Mouse (Mus musculus): ENCODE measurements around the gene Prdm2. TPM values are rescaled to one million over a fixed set of nuclear protein-coding genes. Genes with fewer than 3 reads are reported as not detected.

Gene Prdm2
- polyA plus RNA-seq, 1 experiment from 2014 or later: 20.7 TPM

GRCm38 (mm10) chr4:143197845-143198356 is 14.9 kb downstream of the Prdm2 start:
- H3K9me3 ChIP-seq (ENCODE audit: control insufficient read depth, low read length): no peaks in the 10 kb centered on the region
- H3K4me1 ChIP-seq (replicated peaks; ENCODE audit: control insufficient read depth, insufficient read depth, low read length): no peaks in the 10 kb centered on the region
- no peak overlapping the region for H3K27ac ChIP-seq (ENCODE audit: low read depth, low read length)
- H3K36me3 ChIP-seq (ENCODE audit: control insufficient read depth, insufficient read depth, low read length): no peaks in the 10 kb centered on the region
- no peak overlapping the region for H3K4me3 ChIP-seq (ENCODE audit: low read depth, low read length)
- DNase-seq (ENCODE audit: low spot score) (no peak), ATAC-seq (ENCODE audit: low FRiP score) (no peak)
- H3K27me3 ChIP-seq (ENCODE audit: control insufficient read depth, insufficient read depth, low read length): no peaks in the 10 kb centered on the region
- no peak overlapping the region for H3K4me2 ChIP-seq (replicated peaks; ENCODE audit: low read depth, low read length)
- 94% methylated on average over 5 of the region's 5 CpGs for WGBS
- no peak overlapping the region for H3K9ac ChIP-seq (ENCODE audit: low read depth, low read length)

- no peak overlapping the region for H3K9ac ChIP-seq (ENCODE audit: low read depth, low read length)
- DNase-seq (ENCODE audit: low spot score) (no peak), ATAC-seq (ENCODE audit: low FRiP score) (no peak)
- H3K36me3 ChIP-seq (ENCODE audit: control insufficient read depth, insufficient read depth, low read length): no peaks in the 10 kb centered on the region
- no peak overlapping the region for H3K27ac ChIP-seq (ENCODE audit: low read depth, low read length)
- no peak overlapping the region for H3K4me2 ChIP-seq (replicated peaks; ENCODE audit: low read depth, low read length)
- H3K27me3 ChIP-seq (ENCODE audit: control insufficient read depth, insufficient read depth, low read length): no peaks in the 10 kb centered on the region
- no peak overlapping the region for H3K4me3 ChIP-seq (ENCODE audit: low read depth, low read length)
- H3K9me3 ChIP-seq (ENCODE audit: control insufficient read depth, low read length): no peaks in the 10 kb centered on the region
- no peaks in the 10 kb centered on the region for H3K4me1 ChIP-seq (replicated peaks; ENCODE audit: control insufficient read depth, insufficient read depth, low read length)
- 69% methylated on average over 5 of the region's 5 CpGs for WGBS
Measured at GRCm38 (mm10) chr4:143194328-143194727, 18.5 kb downstream of the Prdm2 start.

GRCm38 (mm10) chr4:143193164-143193563 is 19.6 kb downstream of the Prdm2 start:
- no peak for ATAC-seq (ENCODE audit: low FRiP score)
- Histone ChIP-seq H3K9me3 (ENCODE audit: control insufficient read depth, low read length) (no peaks in the 10 kb centered on the region), H3K27me3 (ENCODE audit: control insufficient read depth, insufficient read depth, low read length) (no peaks in the 10 kb centered on the region), H3K36me3 (ENCODE audit: control insufficient read depth, insufficient read depth, low read length) (no peaks in the 10 kb centered on the region), H3K9ac (ENCODE audit: low read depth, low read length) (no peak overlapping the region), H3K4me1 (replicated peaks; ENCODE audit: control insufficient read depth, insufficient read depth, low read length) (no peaks in the 10 kb centered on the region), H3K27ac (ENCODE audit: low read depth, low read length) (no peak overlapping the region), H3K4me2 (replicated peaks; ENCODE audit: low read depth, low read length) (no peak overlapping the region), H3K4me3 (ENCODE audit: low read depth, low read length) (no peak overlapping the region)
- DNase-seq (ENCODE audit: low spot score): no peak
- 74% methylated on average over 6 of the region's 6 CpGs for WGBS

- no peak for DNase-seq (ENCODE audit: low spot score)
- no peaks in the 10 kb centered on the region for H3K4me1 ChIP-seq (replicated peaks; ENCODE audit: control insufficient read depth, insufficient read depth, low read length)
- H3K27me3 ChIP-seq (ENCODE audit: control insufficient read depth, insufficient read depth, low read length): no peaks in the 10 kb centered on the region
- no peak overlapping the region for H3K27ac ChIP-seq (ENCODE audit: low read depth, low read length)
- WGBS: 81% methylated on average over 3 of the region's 3 CpGs
- H3K4me2 ChIP-seq (replicated peaks; ENCODE audit: low read depth, low read length): no peak overlapping the region
- H3K36me3 ChIP-seq (ENCODE audit: control insufficient read depth, insufficient read depth, low read length): no peaks in the 10 kb centered on the region
- no peak for ATAC-seq (ENCODE audit: low FRiP score)
- no peak overlapping the region for H3K9ac ChIP-seq (ENCODE audit: low read depth, low read length)
- H3K9me3 ChIP-seq (ENCODE audit: control insufficient read depth, low read length): no peaks in the 10 kb centered on the region
- no peak overlapping the region for H3K4me3 ChIP-seq (ENCODE audit: low read depth, low read length)
Measured at GRCm38 (mm10) chr4:143191783-143192182, 21.0 kb downstream of the Prdm2 start.

GRCm38 (mm10) chr4:143190657-143191056 is 22.1 kb downstream of the Prdm2 start:
- Histone ChIP-seq H3K36me3 (ENCODE audit: control insufficient read depth, insufficient read depth, low read length) (no peaks in the 10 kb centered on the region), H3K27ac (ENCODE audit: low read depth, low read length) (no peak overlapping the region), H3K4me1 (replicated peaks; ENCODE audit: control insufficient read depth, insufficient read depth, low read length) (no peaks in the 10 kb centered on the region), H3K9me3 (ENCODE audit: control insufficient read depth, low read length) (no peaks in the 10 kb centered on the region), H3K9ac (ENCODE audit: low read depth, low read length) (no peak overlapping the region), H3K4me2 (replicated peaks; ENCODE audit: low read depth, low read length) (no peak overlapping the region), H3K4me3 (ENCODE audit: low read depth, low read length) (no peak overlapping the region), H3K27me3 (ENCODE audit: control insufficient read depth, insufficient read depth, low read length) (no peaks in the 10 kb centered on the region)
- ATAC-seq (ENCODE audit: low FRiP score) (no peak), DNase-seq (ENCODE audit: low spot score) (no peak)
- WGBS: 70% methylated on average over 4 of the region's 4 CpGs

GRCm38 (mm10) chr4:143188571-143189191 is 24.1 kb downstream of the Prdm2 start:
- no peak overlapping the region for H3K4me3 ChIP-seq (ENCODE audit: low read depth, low read length)
- no peaks in the 10 kb centered on the region for H3K36me3 ChIP-seq (ENCODE audit: control insufficient read depth, insufficient read depth, low read length)
- 81% methylated on average over 5 of the region's 5 CpGs for WGBS
- H3K9me3 ChIP-seq (ENCODE audit: control insufficient read depth, low read length): no peaks in the 10 kb centered on the region
- H3K27ac ChIP-seq (ENCODE audit: low read depth, low read length): no peak overlapping the region
- no peaks in the 10 kb centered on the region for H3K27me3 ChIP-seq (ENCODE audit: control insufficient read depth, insufficient read depth, low read length)
- DNase-seq (ENCODE audit: low spot score) (no peak), ATAC-seq (ENCODE audit: low FRiP score) (no peak)
- no peaks in the 10 kb centered on the region for H3K4me1 ChIP-seq (replicated peaks; ENCODE audit: control insufficient read depth, insufficient read depth, low read length)
- H3K4me2 ChIP-seq (replicated peaks; ENCODE audit: low read depth, low read length): no peak overlapping the region
- no peak overlapping the region for H3K9ac ChIP-seq (ENCODE audit: low read depth, low read length)

GRCm38 (mm10) chr4:143186066-143186465 is 26.7 kb downstream of the Prdm2 start:
- H3K27me3 ChIP-seq (ENCODE audit: control insufficient read depth, insufficient read depth, low read length): no peaks in the 10 kb centered on the region
- H3K9me3 ChIP-seq (ENCODE audit: control insufficient read depth, low read length): no peaks in the 10 kb centered on the region
- no peak overlapping the region for H3K27ac ChIP-seq (ENCODE audit: low read depth, low read length)
- H3K4me2 ChIP-seq (replicated peaks; ENCODE audit: low read depth, low read length): no peak overlapping the region
- no peaks in the 10 kb centered on the region for H3K4me1 ChIP-seq (replicated peaks; ENCODE audit: control insufficient read depth, insufficient read depth, low read length)
- ATAC-seq (ENCODE audit: low FRiP score) (no peak), DNase-seq (ENCODE audit: low spot score) (no peak)
- no peak overlapping the region for H3K9ac ChIP-seq (ENCODE audit: low read depth, low read length)
- no peak overlapping the region for H3K4me3 ChIP-seq (ENCODE audit: low read depth, low read length)
- no peaks in the 10 kb centered on the region for H3K36me3 ChIP-seq (ENCODE audit: control insufficient read depth, insufficient read depth, low read length)

GRCm38 (mm10) chr4:143185496-143185895 is 27.3 kb downstream of the Prdm2 start:
- H3K4me2 ChIP-seq (replicated peaks; ENCODE audit: low read depth, low read length): no peak overlapping the region
- no peaks in the 10 kb centered on the region for H3K4me1 ChIP-seq (replicated peaks; ENCODE audit: control insufficient read depth, insufficient read depth, low read length)
- H3K27me3 ChIP-seq (ENCODE audit: control insufficient read depth, insufficient read depth, low read length): no peaks in the 10 kb centered on the region
- WGBS: 75% methylated on average over 9 of the region's 9 CpGs
- H3K9me3 ChIP-seq (ENCODE audit: control insufficient read depth, low read length): no peaks in the 10 kb centered on the region
- H3K4me3 ChIP-seq (ENCODE audit: low read depth, low read length): no peak overlapping the region
- no peak overlapping the region for H3K9ac ChIP-seq (ENCODE audit: low read depth, low read length)
- no peaks in the 10 kb centered on the region for H3K36me3 ChIP-seq (ENCODE audit: control insufficient read depth, insufficient read depth, low read length)
- H3K27ac ChIP-seq (ENCODE audit: low read depth, low read length): no peak overlapping the region
- ATAC-seq (ENCODE audit: low FRiP score) (no peak), DNase-seq (ENCODE audit: low spot score) (no peak)

GRCm38 (mm10) chr4:143183141-143183540 is 29.7 kb downstream of the Prdm2 start:
- no peaks in the 10 kb centered on the region for H3K27me3 ChIP-seq (ENCODE audit: control insufficient read depth, insufficient read depth, low read length)
- H3K9ac ChIP-seq (ENCODE audit: low read depth, low read length): no peak overlapping the region
- no peaks in the 10 kb centered on the region for H3K4me1 ChIP-seq (replicated peaks; ENCODE audit: control insufficient read depth, insufficient read depth, low read length)
- 93% methylated on average over 6 of the region's 6 CpGs for WGBS
- H3K4me3 ChIP-seq (ENCODE audit: low read depth, low read length): no peak overlapping the region
- H3K4me2 ChIP-seq (replicated peaks; ENCODE audit: low read depth, low read length): no peak overlapping the region
- ATAC-seq (ENCODE audit: low FRiP score) (no peak), DNase-seq (ENCODE audit: low spot score) (no peak)
- no peak overlapping the region for H3K27ac ChIP-seq (ENCODE audit: low read depth, low read length)
- no peaks in the 10 kb centered on the region for H3K36me3 ChIP-seq (ENCODE audit: control insufficient read depth, insufficient read depth, low read length)
- H3K9me3 ChIP-seq (ENCODE audit: control insufficient read depth, low read length): no peaks in the 10 kb centered on the region

Data from hindbrain, embryonic 11.5 days (tissue).